Mouse (Mus musculus) spleen, adult 2 months (tissue): ENCODE measurements around the gene Eefsec. TPM values are rescaled to one million over a fixed set of nuclear protein-coding genes. Genes with fewer than 3 reads are reported as not detected.

Experiments used
- DNase-seq, 2 experiments: peaks; one replicate each; pipeline versions ENCODE4 v3.0.0 to v3.0.0-alpha.2; 2012 to 2021; ENCODE audit warnings: low spot score in 2 of 2, low read depth in 1 of 2
- H3K27ac ChIP-seq: fragments of 200-500 bp; 2 replicates; pipeline ENCODE4 v1.5.1; 2012; ENCODE audit warnings: low read length, inconsistent platforms; ENCODE audit not compliant: insufficient read depth
- H3K27me3 ChIP-seq: fragments of 200-500 bp; 2 replicates; pipeline ENCODE4 v1.6.1; 2012; ENCODE audit warnings: mild to moderate bottlenecking, moderate library complexity, low read length, inconsistent platforms; ENCODE audit not compliant: control insufficient read depth, insufficient read depth
- H3K36me3 ChIP-seq: fragments of 200-500 bp; 2 replicates; pipeline ENCODE4 v1.6.1; 2012; ENCODE audit warnings: mild to moderate bottlenecking, low read length, inconsistent platforms; ENCODE audit not compliant: control insufficient read depth, insufficient read depth
- H3K4me1 ChIP-seq: fragments of 200-500 bp; 2 replicates; pipeline ENCODE4 v1.6.1; 2011; ENCODE audit warnings: inconsistent platforms; ENCODE audit not compliant: control insufficient read depth, insufficient read depth, insufficient read length
- H3K4me3 ChIP-seq: fragments of 200-500 bp; 2 replicates; pipeline ENCODE4 v1.5.1; 2011; ENCODE audit warnings: mild to moderate bottlenecking, inconsistent platforms; ENCODE audit not compliant: insufficient read depth, insufficient read length; ENCODE audit errors: extremely low read depth
- CTCF ChIP-seq: fragments of 200-500 bp; IDR thresholded peaks from 2 replicates; pipeline ENCODE4 v1.5.1; 2011; ENCODE audit warnings: mild to moderate bottlenecking, inconsistent platforms; ENCODE audit not compliant: insufficient read depth, insufficient read length, insufficient replicate concordance; ENCODE audit errors: extremely low read depth
- POLR2A ChIP-seq: fragments of 200-500 bp; IDR thresholded peaks from 2 replicates; pipeline ENCODE4 v1.6.1; 2011; ENCODE audit warnings: low read depth, low read length, inconsistent platforms
- WGBS: fragments of 180-500 bp; shearing (Covaris S2); methylation state at CpG from one replicate; pipeline ENCODE4 v1.1.7; 2018; 5-methylcytosine and 5-hydroxymethylcytosine counted together
- polyA plus RNA-seq: library from polyadenylated mRNA; depleted of rRNA; stranded (reverse); fragments of >200 nt; gene quantifications from 2 replicates; pipeline ENCODE4 v1.2.3, GENCODE M21; 2012

Eefsec gene
- polyA plus RNA-seq, 1 experiment = 18.1 TPM

DNA sequence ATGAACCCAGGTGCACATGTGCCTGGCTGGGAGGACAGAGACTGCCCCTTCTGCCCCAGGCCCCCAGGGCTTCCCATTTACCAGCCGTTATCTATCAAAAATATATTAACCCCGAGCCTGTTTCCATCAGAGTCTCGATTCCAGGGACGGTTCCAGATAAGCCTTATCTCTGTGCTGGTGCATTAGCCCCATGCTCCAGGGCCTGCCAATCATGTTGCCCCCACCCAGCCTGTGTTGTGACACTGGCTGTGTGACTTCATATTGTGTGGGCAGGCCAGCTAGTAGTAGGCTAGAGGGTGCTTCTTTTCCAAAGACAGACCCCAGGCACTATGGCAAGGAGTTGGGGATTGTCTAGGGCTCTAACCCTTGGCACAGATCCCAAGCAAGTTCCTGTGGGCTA, 190.9 kb downstream of the Eefsec start:
- no peaks in the 10 kb centered on the region for H3K4me1 ChIP-seq
- peaks cover 14% of the 10 kb centered on the region for H3K36me3 ChIP-seq
- no peak for DNase-seq
- WGBS = 78% methylated on average over 4 of the region's 4 CpGs
- H3K27me3 ChIP-seq = no peaks in the 10 kb centered on the region
- H3K27ac ChIP-seq = no peak overlapping the region
- no peak for TF ChIP-seq POLR2A
- no peak for TF ChIP-seq CTCF
- no peak overlapping the region for H3K4me3 ChIP-seq

GRCm38 (mm10) chr6:88254082-88254481, 192.3 kb downstream of the Eefsec start:
- TF ChIP-seq POLR2A (no peak), CTCF (no peak)
- no peak for DNase-seq

DNA sequence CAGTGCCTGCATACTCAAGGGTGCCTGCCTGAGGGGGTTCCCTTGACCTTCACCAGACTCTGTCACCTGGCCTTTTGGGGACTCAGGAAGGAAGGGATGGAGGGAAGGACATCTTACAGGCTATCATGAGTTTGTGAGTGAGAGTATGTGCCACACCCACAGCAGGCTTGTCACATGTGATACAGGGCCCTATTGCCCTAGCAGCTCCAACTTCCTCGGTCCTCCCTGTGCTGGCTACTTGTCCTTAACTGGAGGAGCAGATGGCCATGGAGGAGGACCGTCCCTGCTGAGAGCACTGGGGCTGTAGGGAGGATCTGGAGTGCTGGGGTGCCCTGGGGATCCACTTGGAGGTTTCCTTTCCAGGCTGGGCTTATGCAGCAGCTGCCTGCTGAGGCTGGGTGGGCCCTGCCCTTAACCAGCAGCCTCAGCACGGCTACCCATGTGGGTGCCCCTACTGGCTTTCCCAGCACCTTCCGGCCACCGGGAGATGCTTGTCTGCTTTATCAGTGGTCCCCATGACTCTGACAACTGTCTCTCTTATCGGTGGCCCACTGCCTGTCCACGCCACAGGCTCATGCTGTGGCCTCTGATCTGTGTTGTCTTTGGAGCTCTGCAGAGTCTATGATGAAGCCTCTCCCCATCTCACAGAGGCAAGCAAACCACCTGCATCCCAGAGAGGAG, 194.4 kb downstream of the Eefsec start:
- TF ChIP-seq POLR2A = no peak
- no peak for TF ChIP-seq CTCF
- Histone ChIP-seq H3K27me3 (no peaks in the 10 kb centered on the region), H3K27ac (no peak overlapping the region), H3K4me1 (no peaks in the 10 kb centered on the region), H3K4me3 (no peak overlapping the region), H3K36me3 (peaks cover 9% of the 10 kb centered on the region)
- no peak for DNase-seq
- 70% methylated on average over 7 of the region's 7 CpGs for WGBS

More at GRCm38 (mm10) chr6:88254082-88254481, 192.3 kb downstream of the Eefsec start:
- WGBS = 51% methylated on average over 6 of the region's 6 CpGs
- Histone ChIP-seq H3K4me1 (no peaks in the 10 kb centered on the region), H3K27me3 (no peaks in the 10 kb centered on the region), H3K27ac (no peak overlapping the region), H3K36me3 (peaks cover 14% of the 10 kb centered on the region), H3K4me3 (no peak overlapping the region)

GRCm38 (mm10) chr6:88251396-88251795, 194.9 kb downstream of the Eefsec start:
- WGBS = 97% methylated on average over 1 of the region's 1 CpGs
- no peak overlapping the region for H3K27ac ChIP-seq
- no peaks in the 10 kb centered on the region for H3K4me1 ChIP-seq
- H3K36me3 ChIP-seq = peaks cover 5% of the 10 kb centered on the region
- no peak for TF ChIP-seq CTCF
- TF ChIP-seq POLR2A = no peak
- H3K4me3 ChIP-seq = no peak overlapping the region
- no peaks in the 10 kb centered on the region for H3K27me3 ChIP-seq
- no peak for DNase-seq

DNA sequence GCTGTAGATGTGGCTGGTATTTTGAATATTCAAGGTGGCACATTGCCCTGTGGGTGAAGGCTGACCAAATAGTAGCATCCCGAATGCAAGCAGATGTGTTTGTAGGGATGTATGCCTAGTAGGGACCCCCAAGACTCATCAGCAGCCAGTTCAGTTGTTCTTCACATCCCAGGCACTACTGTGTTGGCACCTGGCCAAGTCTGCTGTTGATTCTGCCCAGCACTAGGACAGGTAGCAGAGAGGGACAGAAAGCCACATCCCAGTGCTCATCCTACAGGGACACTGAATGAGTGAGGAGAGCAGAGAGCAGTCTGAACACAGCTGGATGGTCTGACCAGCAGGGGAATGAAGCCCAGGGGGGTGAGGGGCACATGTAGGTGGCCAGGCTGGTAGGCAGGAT, 197.1 kb downstream of the Eefsec start:
- DNase-seq = no peak
- WGBS = 81% methylated on average over 1 of the region's 1 CpGs
- H3K36me3 ChIP-seq = no peaks in the 10 kb centered on the region
- TF ChIP-seq CTCF (no peak), POLR2A (no peak)
- H3K4me1 ChIP-seq = no peaks in the 10 kb centered on the region
- H3K4me3 ChIP-seq = no peak overlapping the region
- no peaks in the 10 kb centered on the region for H3K27me3 ChIP-seq
- H3K27ac ChIP-seq = no peak overlapping the region

DNA sequence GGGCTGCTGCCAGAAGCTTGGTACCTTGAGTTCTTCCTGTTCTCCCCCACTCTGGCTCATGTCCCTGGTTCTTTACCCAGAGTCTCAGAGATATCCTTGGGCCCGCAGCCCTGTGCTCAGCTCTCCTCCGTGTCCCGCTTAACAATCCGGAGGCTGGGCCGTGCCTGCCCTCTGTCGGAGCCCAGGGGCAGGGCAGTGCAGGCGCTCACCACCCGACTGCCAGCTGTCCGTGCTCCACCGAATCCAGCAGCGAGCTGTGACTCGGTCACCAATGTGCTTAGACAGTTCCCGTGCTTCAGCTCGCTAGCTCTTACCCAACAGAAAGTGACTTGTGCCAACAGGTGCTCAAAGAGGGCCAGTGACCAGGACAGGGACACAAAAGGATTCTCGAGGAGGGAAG, 203.7 kb downstream of the Eefsec start:
- no peaks in the 10 kb centered on the region for H3K27me3 ChIP-seq

GRCm38 (mm10) chr6:88236513-88236912, 209.8 kb downstream of the Eefsec start:
- no peak for DNase-seq
- 72% methylated on average over 7 of the region's 7 CpGs for WGBS

More for the DNA sequence above, 203.7 kb downstream of the Eefsec start:
- no peaks in the 10 kb centered on the region for H3K36me3 ChIP-seq
- no peaks in the 10 kb centered on the region; the same call in 1 of the 2 replicates for H3K4me1 ChIP-seq
- no peak overlapping the region for H3K4me3 ChIP-seq
- 7% methylated on average over 15 of the region's 15 CpGs for WGBS
- TF ChIP-seq POLR2A = no peak
- 0 out of 2 replicates have a peak, but pooled peaks have one; percentile 20 for TF ChIP-seq CTCF
- H3K27ac ChIP-seq = no peak overlapping the region
- no peak for DNase-seq

More at GRCm38 (mm10) chr6:88236513-88236912, 209.8 kb downstream of the Eefsec start:
- no peak overlapping the region for H3K27ac ChIP-seq
- no peaks in the 10 kb centered on the region for H3K27me3 ChIP-seq
- TF ChIP-seq CTCF (no peak), POLR2A (no peak)
- H3K36me3 ChIP-seq = no peaks in the 10 kb centered on the region
- H3K4me1 ChIP-seq = no peaks in the 10 kb centered on the region
- no peak overlapping the region for H3K4me3 ChIP-seq
